Mouse (Mus musculus): ENCODE data around the gene Btg3.

DNA sequence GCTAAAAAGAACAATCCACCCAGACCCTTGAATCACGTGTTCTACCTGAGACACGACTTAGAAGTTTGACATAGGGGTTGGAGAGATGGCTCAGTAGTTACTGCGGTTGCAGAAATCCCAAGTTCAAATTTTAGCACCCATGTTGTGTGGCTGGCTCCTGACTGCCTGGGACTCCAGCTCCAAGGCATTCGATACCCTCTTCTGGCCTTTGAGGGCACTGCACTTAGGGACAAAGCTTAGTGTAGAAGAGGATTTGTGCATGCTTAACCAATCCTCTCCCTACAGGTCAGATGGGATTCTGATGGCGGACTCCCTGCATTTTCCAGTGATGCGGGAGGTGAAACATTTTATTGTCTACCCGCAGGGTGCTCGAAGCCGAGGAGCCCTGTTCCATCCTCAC, 60.1 kb downstream of the Btg3 start:
- TF ChIP-seq CTCF (IDR thresholded peaks at IDR 0.05; ENCODE audit: low read depth) (peak; percentile 89), EP300 (IDR thresholded peaks at IDR 0.05; ENCODE audit: low read depth) (no peak)

Data from heart, postnatal 0 days (tissue).